ENCODE assay signal across 15 mouse cellular contexts in the genomic region with DNA sequence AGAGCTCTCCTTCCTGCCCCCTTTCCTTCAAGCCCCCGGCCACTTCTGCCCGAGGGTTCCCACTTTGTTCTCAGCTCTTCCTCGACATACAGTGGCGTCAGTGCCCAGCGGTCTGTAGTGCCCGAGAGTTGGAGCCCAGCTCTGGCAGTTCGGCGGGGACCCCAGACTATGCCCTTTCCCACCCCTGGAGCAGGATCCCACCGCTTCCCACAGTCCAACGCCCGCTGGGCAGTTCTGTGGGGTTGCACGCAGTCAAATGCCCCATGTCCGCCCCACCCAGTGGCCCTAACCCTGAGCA. TPM values are rescaled to one million over a fixed set of nuclear protein-coding genes. Genes with fewer than 3 reads are reported as not detected.
A peak's percentile ranks its signal among the peaks of the same experiment; 100 is the strongest.
DNase-seq lines count a peak whose midpoint lies in the region; ATAC-seq and TF ChIP-seq lines count a peak whose summit lies in the region.
"Had no signal": no experiment of that assay in that cellular context is flagged by ENCODE, and none has a peak within 500 bp of the region (broad histone marks: within the 10 kb centered on the region; RNA-seq: fewer than 3 reads in every experiment).

No protein-coding gene starts in this region.

- H3K27ac ChIP-seq in heart, embryonic 15.5 days, result no peak overlapping the region
- H3K27ac ChIP-seq in ES-E14 (ENCODE audit: insufficient read depth, low read depth, low read length, poor library complexity, severe bottlenecking), result no peak overlapping the region
- no peak overlapping the region for H3K27ac ChIP-seq in forebrain, embryonic 15.5 days (replicated peaks)
- no peak overlapping the region for H3K27ac ChIP-seq in limb, embryonic 15.5 days
- H3K27ac ChIP-seq: embryonic facial prominence, embryonic 15.5 days had no signal

- H3K27me3 ChIP-seq in heart, embryonic 15.5 days, result peaks cover 15% of the 10 kb centered on the region; the same call in 1 of the 2 replicates
- H3K27me3 ChIP-seq in forebrain, embryonic 15.5 days, result peaks cover 4% of the 10 kb centered on the region; the same call in 1 of the 2 replicates
- H3K27me3 ChIP-seq in limb, embryonic 15.5 days, result 0 out of 2 replicates have a peak, but pooled peaks cover 5% of the 10 kb centered on the region

- H3K4me2 ChIP-seq in heart, embryonic 15.5 days, result peak overlapping the region; percentile 42
- peak overlapping the region; percentile 10 for H3K4me2 ChIP-seq in forebrain, embryonic 15.5 days (replicated peaks)
- H3K4me2 ChIP-seq in limb, embryonic 15.5 days, result peak overlapping the region; percentile 5; the same call in 1 of the 2 replicates
- H3K4me2 ChIP-seq: embryonic facial prominence, embryonic 15.5 days had no signal

- no peak overlapping the region for H3K4me3 ChIP-seq in heart, embryonic 15.5 days
- peak overlapping the region; percentile 50 to 51 for H3K4me3 ChIP-seq in ES-E14 (ENCODE audit: insufficient read depth in 1 of 2, low read depth in 1 of 2, low read length in 2 of 2, poor library complexity in 1 of 2, severe bottlenecking in 1 of 2)
- no peak overlapping the region for H3K4me3 ChIP-seq in forebrain, embryonic 15.5 days
- H3K4me3 ChIP-seq in limb, embryonic 15.5 days, result no peak overlapping the region
- H3K4me3 ChIP-seq: embryonic facial prominence, embryonic 15.5 days had no signal

- in situ Hi-C loops in ES-E14 (cut with MboI; ENCODE audit: low sequenced_read_pairs in 2 of 2, unreplicated experiment in 2 of 2), result no loop called here

- peaks cover 13% of the 10 kb centered on the region for H3K4me1 ChIP-seq in heart, embryonic 15.5 days (replicated peaks)
- H3K4me1 ChIP-seq in ES-E14 (ENCODE audit: control insufficient read depth in 2 of 2, insufficient read depth in 2 of 2, low read length in 2 of 2, poor library complexity in 1 of 2), result peaks cover 2 to 6% of the 10 kb centered on the region in 2 experiments; a peak in 2 of 4 replicates
- H3K4me1 ChIP-seq in forebrain, embryonic 15.5 days, result peaks cover 7% of the 10 kb centered on the region
- peaks cover 7% of the 10 kb centered on the region; the same call in 1 of the 2 replicates for H3K4me1 ChIP-seq in limb, embryonic 15.5 days

- no peaks in the 10 kb centered on the region for H3K9me3 ChIP-seq in heart, embryonic 15.5 days (replicated peaks)
- no peaks in the 10 kb centered on the region for H3K9me3 ChIP-seq in ES-E14 (ENCODE audit: control insufficient read depth, insufficient read depth, low read depth, low read length)
- H3K9me3 ChIP-seq in forebrain, embryonic 15.5 days, result no peaks in the 10 kb centered on the region
- no peaks in the 10 kb centered on the region for H3K9me3 ChIP-seq in limb, embryonic 15.5 days
- H3K9me3 ChIP-seq: embryonic facial prominence, embryonic 15.5 days had no signal

- intact Hi-C loops in heart, postnatal 10 days (cut with DNase I), result loop anchor here (2.0 kb wide), 1 partner anchor 28 kb away; no protein-coding TSS in a partner anchor

- no peak overlapping the region for H3K9ac ChIP-seq in heart, embryonic 15.5 days
- peak overlapping the region; percentile 18 for H3K9ac ChIP-seq in ES-E14 (ENCODE audit: insufficient read depth, low read depth, low read length, poor library complexity, severe bottlenecking)
- H3K9ac ChIP-seq in forebrain, embryonic 15.5 days (replicated peaks), result no peak overlapping the region
- H3K9ac ChIP-seq in limb, embryonic 15.5 days, result no peak overlapping the region
- H3K9ac ChIP-seq: embryonic facial prominence, embryonic 15.5 days had no signal

- DNase-seq in heart, postnatal 10 days, result no peak
- no peak for DNase-seq in ES-E14 (ENCODE audit: low read depth, low spot score)
- no peak for DNase-seq in layer of hippocampus, adult 11-12 months (ENCODE audit: low spot score)
- no peak for DNase-seq in layer of hippocampus, postnatal 36 days
- DNase-seq in thymus, postnatal 14 days, result no peak
- DNase-seq: cerebellum, adult 11-12 months; right cerebral cortex, adult 18-20 months had no signal

- 47% methylated on average over 13 of the region's 13 CpGs for WGBS in heart, embryonic 15.5 days
- 40% methylated on average over 13 of the region's 13 CpGs for WGBS in forebrain, embryonic 15.5 days
- 56% methylated on average over 13 of the region's 13 CpGs for WGBS in limb, embryonic 15.5 days

- H3K36me3 ChIP-seq in heart, embryonic 15.5 days, result no peaks in the 10 kb centered on the region
- no peaks in the 10 kb centered on the region for H3K36me3 ChIP-seq in ES-E14 (ENCODE audit: control insufficient read depth, insufficient read depth, low read length, poor library complexity, severe bottlenecking)
- H3K36me3 ChIP-seq in forebrain, embryonic 15.5 days, result no peaks in the 10 kb centered on the region
- no peaks in the 10 kb centered on the region for H3K36me3 ChIP-seq in limb, embryonic 15.5 days
- H3K36me3 ChIP-seq: embryonic facial prominence, embryonic 15.5 days had no signal

- ATAC-seq in heart, embryonic 15.5 days (replicated peaks; ENCODE audit: insufficient number of reproducible peaks, insufficient read depth, low FRiP score, low read depth), result no peak
- ATAC-seq in forebrain, embryonic 15.5 days (replicated peaks), result no peak
- no peak for ATAC-seq in limb, embryonic 15.5 days (ENCODE audit: insufficient number of reproducible peaks, low FRiP score, low TSS enrichment, low read depth)
- ATAC-seq: activated CD4-positive, CD25-positive, alpha-beta regulatory T cell, adult 4 months had no signal

TF ChIP-seq in ES-E14, 5 proteins besides CTCF, POLR2A, EP300 and RAD21:
- TF ChIP-seq HCFC1 (IDR thresholded peaks at IDR 0.05; ENCODE audit: borderline replicate concordance, insufficient read depth, low read length) (no peak), ZNF384 (IDR thresholded peaks at IDR 0.05; ENCODE audit: low read depth, low read length) (no peak), MAFK (IDR thresholded peaks at IDR 0.05; ENCODE audit: insufficient read depth, low read depth, low read length) (no peak), CHD2 (IDR thresholded peaks at IDR 0.05; ENCODE audit: low read depth, low read length) (no peak), ZC3H11A (IDR thresholded peaks at IDR 0.05; ENCODE audit: borderline replicate concordance, low read depth, low read length) (no peak)

RNA-seq across cellular contexts. Expression of a gene that starts 21.0 kb away (rescaled TPM):
- polyA plus RNA-seq in heart, embryonic 15.5 days (2015; fragmentation: Nextera tagmentation; extraction: Ambion mirVana), result 2.5 TPM in 1 of 2 replicates, not detected in the other
- not detected for total RNA-seq in heart, postnatal 10 days (2021)
- 1.2 and 2.1 TPM in 2 replicates for total RNA-seq in ES-E14 (2012; rRNA removed)
- 1.8 TPM in 2 replicates for polyA plus RNA-seq in forebrain, embryonic 15.5 days (2015; fragmentation: Nextera tagmentation; extraction: Ambion mirVana)
- polyA plus RNA-seq in limb, embryonic 15.5 days (2015; fragmentation: Nextera tagmentation; extraction: Ambion mirVana), result 2.6 TPM in 1 of 2 replicates, not detected in the other
- total RNA-seq in layer of hippocampus, postnatal 36 days (2021), result under 1 TPM; 0.53 to 0.95 TPM
- total RNA-seq: granulocyte monocyte progenitor cell, adult 5-6 weeks; left cerebral cortex, postnatal 25 days had no signal
- polyA plus RNA-seq: testis, adult 2 months had no signal

RNA-seq across cellular contexts. Expression of a gene that starts 48.3 kb away (rescaled TPM):
- 4.6 and 8.1 TPM in 2 replicates for polyA plus RNA-seq in heart, embryonic 15.5 days (2015; fragmentation: Nextera tagmentation; extraction: Ambion mirVana)
- 1 to 10 TPM; 1.1 to 2.5 TPM for total RNA-seq in heart, postnatal 10 days (2021)
- 2.5 and 9.5 TPM in 2 replicates for total RNA-seq in ES-E14 (2012; rRNA removed)
- polyA plus RNA-seq in forebrain, embryonic 15.5 days (2015; fragmentation: Nextera tagmentation; extraction: Ambion mirVana), result 4.0 and 4.5 TPM in 2 replicates
- 16.8 and 18.4 TPM in 2 replicates for polyA plus RNA-seq in limb, embryonic 15.5 days (2015; fragmentation: Nextera tagmentation; extraction: Ambion mirVana)
- total RNA-seq in layer of hippocampus, postnatal 36 days (2021), result 1 to 10 TPM in 1 of 2 experiments, under 1 TPM in 1; 0.22 to 1.5 TPM

Comparison
In these comparisons a context has a peak if more than half of its experiments do, and no peak if none do; other contexts are left out.
1. H3K4me3 ChIP-seq: peak in ES-E14 (2 of 2); none in heart, embryonic 15.5 days (single experiment), forebrain, embryonic 15.5 days (single experiment) and limb, embryonic 15.5 days (single experiment).
2. Peak in every context shown above with its lines, with median percentiles within 50 percentile points of each other: H3K4me2 ChIP-seq.